Mouse (Mus musculus): ENCODE measurements around the gene 1700029P11Rik.

Gene 1700029P11Rik

GRCm38 (mm10) chr15:82014745-82015391, 34.5 kb downstream of the 1700029P11Rik start:
- DNase-seq (ENCODE audit: low read depth) = no peak

GRCm38 (mm10) chr15:82015392-82016100, 35.2 kb downstream of the 1700029P11Rik start:
- DNase-seq (ENCODE audit: low read depth) = no peak

GRCm38 (mm10) chr15:82016101-82016808, 35.9 kb downstream of the 1700029P11Rik start:
- peak; percentile 97 for DNase-seq (ENCODE audit: low read depth)

- no peak for DNase-seq (ENCODE audit: low read depth)
Observed at GRCm38 (mm10) chr15:82016830-82017229, 36.5 kb downstream of the 1700029P11Rik start.

- DNase-seq (ENCODE audit: low read depth) = no peak
Observed at GRCm38 (mm10) chr15:82017461-82017860, 37.1 kb downstream of the 1700029P11Rik start.

- DNase-seq (ENCODE audit: low read depth) = no peak
Observed at GRCm38 (mm10) chr15:82019288-82019687, 38.9 kb downstream of the 1700029P11Rik start.

GRCm38 (mm10) chr15:82022535-82023088, 42.3 kb downstream of the 1700029P11Rik start:
- no peak for DNase-seq (ENCODE audit: low read depth)

GRCm38 (mm10) chr15:82023965-82024635, 43.8 kb downstream of the 1700029P11Rik start:
- no peak for DNase-seq (ENCODE audit: low read depth)

GRCm38 (mm10) chr15:82027276-82027675, 46.9 kb downstream of the 1700029P11Rik start:
- no peak for DNase-seq (ENCODE audit: low read depth)

GRCm38 (mm10) chr15:82027726-82028125, 47.4 kb downstream of the 1700029P11Rik start:
- no peak for DNase-seq (ENCODE audit: low read depth)
